Mouse (Mus musculus) adrenal gland (tissue): Measurements from ENCODE around the gene Atp6v1g1.

Experiments
- intact Hi-C: fragments of 180-260 bp; cut with DNase I; formaldehyde crosslinking; loops from one replicate; pipeline ENCODE4 v1.15.1; 2025
- long read RNA-seq, 2 experiments: library from polyadenylated mRNA; unstranded; transcript quantifications; one replicate each; pipeline ENCODE4 v2.0.0; 2020; ENCODE audit warnings: borderline replicate concordance in 1 of 2; ENCODE audit not compliant: insufficient replicate concordance in 1 of 2

The Atp6v1g1 gene
- long read RNA-seq, experiment 1, transcript Atp6v1g1-201 (3 exons, 1,135 nt), result major isoform, 301 of 332 reads
- long read RNA-seq, experiment 1, partial matches to known transcripts, result 16 of 332 reads
- long read RNA-seq, experiment 1, other reads (novel, unspliced or antisense), result 15 of 332 reads
- long read RNA-seq, experiment 2, transcript Atp6v1g1-201 (3 exons, 1,135 nt), result major isoform, 405 of 438 reads
- long read RNA-seq, experiment 2, partial matches to known transcripts, result 14 of 438 reads
- long read RNA-seq, experiment 2, other reads (novel, unspliced or antisense), result 19 of 438 reads

- intact Hi-C loops, result no loop called here
These were observed at the start of gene Atp6v1g1 for GRCm38 (mm10) chr4:63544494-63545230. TSS of gene Atp6v1g1 (plus strand) at chr4:63544772.

GRCm38 (mm10) chr4:63494967-63495914 is 49.3 kb upstream of the Atp6v1g1 start:
- intact Hi-C loops, result no loop called here

- intact Hi-C loops, result no loop called here
These were observed 48.7 kb upstream of the Atp6v1g1 start, which contains the start of gene Whrn for GRCm38 (mm10) chr4:63495915-63496278. TSS of gene Whrn (minus strand) at chr4:63495991.

GRCm38 (mm10) chr4:63496312-63496711 is 48.3 kb upstream of the Atp6v1g1 start:
- intact Hi-C loops, result no loop called here

- intact Hi-C loops, result loop anchor here (2.0 kb wide), 1 partner anchor 82 kb away; no protein-coding TSS in a partner anchor
These were observed 46.2 kb upstream of the Atp6v1g1 start for GRCm38 (mm10) chr4:63498346-63498745.

- intact Hi-C loops, result loop anchor here (10.0 kb wide), 2 partner anchors 184 to 994 kb away; no protein-coding TSS in a partner anchor
These were observed 43.5 kb upstream of the Atp6v1g1 start for GRCm38 (mm10) chr4:63501050-63501449.

GRCm38 (mm10) chr4:63503949-63504348 is 40.6 kb upstream of the Atp6v1g1 start:
- intact Hi-C loops, result loop anchor here (10.0 kb wide), 2 partner anchors 181 to 991 kb away; no protein-coding TSS in a partner anchor

- intact Hi-C loops, result loop anchor here (2.0 to 10.0 kb wide), 5 partner anchors 91 to 987 kb away; no protein-coding TSS in a partner anchor
These were observed 37.1 kb upstream of the Atp6v1g1 start for GRCm38 (mm10) chr4:63507478-63507877.

GRCm38 (mm10) chr4:63508232-63508631 is 36.3 kb upstream of the Atp6v1g1 start:
- intact Hi-C loops, result loop anchor here (10.0 kb wide), 2 partner anchors 177 to 987 kb away; no protein-coding TSS in a partner anchor

GRCm38 (mm10) chr4:63512921-63513320 is 31.7 kb upstream of the Atp6v1g1 start:
- intact Hi-C loops, result no loop called here

- intact Hi-C loops, result no loop called here
These were observed 30.1 kb upstream of the Atp6v1g1 start for GRCm38 (mm10) chr4:63514454-63514984.

- intact Hi-C loops, result loop anchor here (5.0 kb wide), 1 partner anchor 67 kb away; no protein-coding TSS in a partner anchor
These were observed 29.6 kb upstream of the Atp6v1g1 start for GRCm38 (mm10) chr4:63515021-63515420.

GRCm38 (mm10) chr4:63521813-63522419 is 22.7 kb upstream of the Atp6v1g1 start:
- intact Hi-C loops, result no loop called here

GRCm38 (mm10) chr4:63525514-63525913 is 19.1 kb upstream of the Atp6v1g1 start:
- intact Hi-C loops, result no loop called here

- intact Hi-C loops, result no loop called here
These were observed 15.6 kb upstream of the Atp6v1g1 start for GRCm38 (mm10) chr4:63528946-63529345.

GRCm38 (mm10) chr4:63530409-63530808 is 14.2 kb upstream of the Atp6v1g1 start:
- intact Hi-C loops, result no loop called here

GRCm38 (mm10) chr4:63537602-63538001 is 7.0 kb upstream of the Atp6v1g1 start:
- intact Hi-C loops, result no loop called here

- intact Hi-C loops, result no loop called here
These were observed 2.4 kb upstream of the Atp6v1g1 start for GRCm38 (mm10) chr4:63542209-63542608.

- intact Hi-C loops, result no loop called here
These were observed 652 bp upstream of the Atp6v1g1 start for GRCm38 (mm10) chr4:63543746-63544493.
